In genomic region chr3:37835135-37835534, GRCm38 (mm10) we compare ENCODE assay signal across 15 mouse cellular contexts.
DNase-seq lines count a peak whose midpoint lies in the region; ATAC-seq and TF ChIP-seq lines count a peak whose summit lies in the region.
"Had no signal": no experiment of that assay in that cellular context is flagged by ENCODE, and none has a peak within 500 bp of the region (broad histone marks: within the 10 kb centered on the region; RNA-seq: fewer than 3 reads in every experiment).

No protein-coding gene starts in this region.

- H3K36me3 ChIP-seq in heart, embryonic 10.5 days, result no peaks in the 10 kb centered on the region
- no peaks in the 10 kb centered on the region for H3K36me3 ChIP-seq in heart, embryonic 16.5 days (ENCODE audit: control insufficient read depth, insufficient read depth)
- no peaks in the 10 kb centered on the region for H3K36me3 ChIP-seq in heart, adult 2 months (ENCODE audit: control insufficient read depth, insufficient read depth, low read length)
- H3K36me3 ChIP-seq in lung, embryonic 16.5 days (ENCODE audit: control insufficient read depth, insufficient read depth, low read length), result no peaks in the 10 kb centered on the region
- no peaks in the 10 kb centered on the region for H3K36me3 ChIP-seq in limb, embryonic 14.5 days (ENCODE audit: control insufficient read depth, insufficient read depth, low read length)
- H3K36me3 ChIP-seq: forebrain, embryonic 15.5 days had no signal

- no peak for ATAC-seq in heart, embryonic 16.5 days (replicated peaks; ENCODE audit: extremely low read depth, insufficient read depth, low FRiP score)
- ATAC-seq in lung, embryonic 16.5 days (ENCODE audit: low read depth), result no peak
- peak; percentile 31; the same call in 1 of the 2 replicates for ATAC-seq in limb, embryonic 14.5 days (ENCODE audit: low FRiP score, low read depth)
- no peak for ATAC-seq in erythroblast, adult 5-6 weeks (replicated peaks; ENCODE audit: low FRiP score, poor library complexity, severe bottlenecking)
- ATAC-seq: forebrain, embryonic 15.5 days had no signal

- intact Hi-C loops in heart, adult 2 months (cut with DNase I), result loop anchor here (5.0 kb wide), 2 partner anchors 42 to 193 kb away; no protein-coding TSS in a partner anchor

- no peaks in the 10 kb centered on the region for H3K9me3 ChIP-seq in heart, embryonic 10.5 days
- no peaks in the 10 kb centered on the region for H3K9me3 ChIP-seq in heart, embryonic 16.5 days (replicated peaks; ENCODE audit: control insufficient read depth, low read length)
- no peaks in the 10 kb centered on the region for H3K9me3 ChIP-seq in lung, embryonic 16.5 days (ENCODE audit: control insufficient read depth, low read length)
- H3K9me3 ChIP-seq in limb, embryonic 14.5 days (ENCODE audit: control insufficient read depth, low read length), result no peaks in the 10 kb centered on the region
- H3K9me3 ChIP-seq: forebrain, embryonic 15.5 days had no signal

- TF ChIP-seq CTCF in heart, adult 2 months (IDR thresholded peaks at IDR 0.05), result no peak

- no peak overlapping the region for H3K9ac ChIP-seq in heart, embryonic 16.5 days (ENCODE audit: low read length)
- no peak overlapping the region for H3K9ac ChIP-seq in heart, adult 2 months (ENCODE audit: low read depth, low read length)
- no peak overlapping the region for H3K9ac ChIP-seq in lung, embryonic 16.5 days (ENCODE audit: low read length)
- H3K9ac ChIP-seq in limb, embryonic 14.5 days (ENCODE audit: low read depth, low read length, severe bottlenecking), result no peak overlapping the region
- H3K9ac ChIP-seq: forebrain, embryonic 15.5 days had no signal

- peak overlapping the region; percentile 52; the same call in 1 of the 2 replicates for H3K27ac ChIP-seq in heart, embryonic 10.5 days
- H3K27ac ChIP-seq in heart, embryonic 16.5 days (ENCODE audit: low read length), result peak overlapping the region; percentile 77
- no peak overlapping the region; the same call in 1 of the 2 replicates for H3K27ac ChIP-seq in heart, adult 2 months
- H3K27ac ChIP-seq in lung, embryonic 16.5 days (ENCODE audit: low read length), result peak overlapping the region; percentile 30; the same call in 1 of the 2 replicates
- 0 out of 2 replicates have a peak overlapping the region, but pooled peaks have one; percentile 28 for H3K27ac ChIP-seq in limb, embryonic 14.5 days (replicated peaks; ENCODE audit: low read depth, low read length)
- H3K27ac ChIP-seq: forebrain, embryonic 15.5 days; kidney, postnatal 0 days had no signal

- TF ChIP-seq EP300 in heart, adult 2 months (IDR thresholded peaks at IDR 0.05; ENCODE audit: insufficient read depth, low read depth, low read length), result no peak

- H3K4me1 ChIP-seq in heart, embryonic 10.5 days, result peaks cover 13% of the 10 kb centered on the region; the same call in 1 of the 2 replicates
- peaks cover 18% of the 10 kb centered on the region for H3K4me1 ChIP-seq in heart, embryonic 16.5 days (ENCODE audit: control insufficient read depth, insufficient read depth, low read length)
- peaks cover 7% of the 10 kb centered on the region for H3K4me1 ChIP-seq in heart, adult 2 months (ENCODE audit: control insufficient read depth, insufficient read depth, low read length)
- H3K4me1 ChIP-seq in lung, embryonic 16.5 days (replicated peaks; ENCODE audit: control insufficient read depth, insufficient read depth, low read length), result peaks cover 7% of the 10 kb centered on the region; the same call in 1 of the 2 replicates
- H3K4me1 ChIP-seq in limb, embryonic 14.5 days (ENCODE audit: control insufficient read depth, insufficient read depth, low read length), result peaks cover 12% of the 10 kb centered on the region
- H3K4me1 ChIP-seq: forebrain, embryonic 15.5 days had no signal

- no peaks in the 10 kb centered on the region for H3K79me2 ChIP-seq in heart, adult 2 months (replicated peaks; ENCODE audit: control insufficient read depth, insufficient read depth, low read length)

- no peak for TF ChIP-seq POLR2A in heart, adult 2 months (IDR thresholded peaks at IDR 0.05; ENCODE audit: insufficient read depth, low read depth, low read length)
- TF ChIP-seq POLR2A in limb, embryonic 14.5 days (IDR thresholded peaks at IDR 0.05; ENCODE audit: borderline replicate concordance, extremely low read depth, insufficient read depth, insufficient read length), result no peak

- no peak overlapping the region for H3K4me3 ChIP-seq in heart, embryonic 10.5 days
- H3K4me3 ChIP-seq in heart, embryonic 16.5 days (ENCODE audit: low read length), result no peak overlapping the region
- H3K4me3 ChIP-seq in heart, adult 2 months, result no peak overlapping the region
- H3K4me3 ChIP-seq in lung, embryonic 16.5 days (ENCODE audit: low read length), result no peak overlapping the region
- H3K4me3 ChIP-seq in limb, embryonic 14.5 days (replicated peaks; ENCODE audit: low read length), result no peak overlapping the region
- H3K4me3 ChIP-seq: forebrain, embryonic 15.5 days had no signal

- WGBS in heart, embryonic 10.5 days, result 87% methylated on average over 5 of the region's 5 CpGs
- WGBS in heart, embryonic 16.5 days, result 76% methylated on average over 5 of the region's 5 CpGs
- WGBS in heart, adult 2 months, result 57% methylated on average over 5 of the region's 5 CpGs
- 67% methylated on average over 5 of the region's 5 CpGs for WGBS in lung, embryonic 16.5 days
- WGBS in limb, embryonic 14.5 days, result 68% methylated on average over 5 of the region's 5 CpGs

- H3K27me3 ChIP-seq in heart, embryonic 10.5 days (ENCODE audit: insufficient read depth, poor library complexity, severe bottlenecking), result no peaks in the 10 kb centered on the region
- no peaks in the 10 kb centered on the region for H3K27me3 ChIP-seq in heart, embryonic 16.5 days (ENCODE audit: control insufficient read depth, insufficient read depth, low read length)
- no peaks in the 10 kb centered on the region for H3K27me3 ChIP-seq in heart, adult 2 months (ENCODE audit: control insufficient read depth, insufficient read depth, low read length)
- no peaks in the 10 kb centered on the region for H3K27me3 ChIP-seq in lung, embryonic 16.5 days (ENCODE audit: control insufficient read depth, insufficient read depth, low read depth, low read length)
- H3K27me3 ChIP-seq in limb, embryonic 14.5 days (ENCODE audit: control insufficient read depth, insufficient read depth, low read length), result no peaks in the 10 kb centered on the region
- H3K27me3 ChIP-seq: forebrain, embryonic 15.5 days had no signal

- H3K4me2 ChIP-seq in heart, embryonic 16.5 days (ENCODE audit: low read depth, low read length), result no peak overlapping the region
- H3K4me2 ChIP-seq in lung, embryonic 16.5 days (ENCODE audit: low read depth, low read length), result no peak overlapping the region
- no peak overlapping the region for H3K4me2 ChIP-seq in limb, embryonic 14.5 days (replicated peaks; ENCODE audit: low read depth, low read length, severe bottlenecking)
- H3K4me2 ChIP-seq: forebrain, embryonic 15.5 days had no signal

- no peak for DNase-seq in heart, embryonic 10.5 days (ENCODE audit: low spot score)
- no peak for DNase-seq in heart, adult 18-20 months
- DNase-seq in heart, adult 2 months, result no peak
- no peak for DNase-seq in lung, postnatal 14 days
- no peak for DNase-seq in limb, embryonic 14.5 days (ENCODE audit: low spot score)
- DNase-seq: adrenal gland, postnatal 36 days; cerebellum, adult 9-10 months; gastrocnemius, postnatal 10 days; kidney, adult 18-20 months; layer of hippocampus, adult 9-11 months had no signal
